In genomic region chr17:19778994-19779393, GRCm38 (mm10) we compare ENCODE assay signal across 52 mouse cellular contexts. TPM values are rescaled to one million over a fixed set of nuclear protein-coding genes. Genes with fewer than 3 reads are reported as not detected.
"Had no signal": no experiment of that assay in that cellular context is flagged by ENCODE, and none has a peak within 500 bp of the region (broad histone marks: within the 10 kb centered on the region; RNA-seq: fewer than 3 reads in every experiment).

No protein-coding gene starts in this region.

- H3K36me3 ChIP-seq: heart, embryonic 12.5 days; heart, embryonic 13.5 days; heart, embryonic 15.5 days; hindbrain, embryonic 10.5 days; hindbrain, embryonic 12.5 days; hindbrain, embryonic 13.5 days; hindbrain, embryonic 15.5 days; intestine, embryonic 15.5 days; kidney, embryonic 15.5 days had no signal

- H3K4me1 ChIP-seq: heart, embryonic 12.5 days; heart, embryonic 13.5 days; heart, embryonic 15.5 days; hindbrain, embryonic 10.5 days; hindbrain, embryonic 12.5 days; hindbrain, embryonic 13.5 days; hindbrain, embryonic 15.5 days; intestine, embryonic 15.5 days; kidney, embryonic 15.5 days had no signal

- H3K9ac ChIP-seq: heart, embryonic 12.5 days; heart, embryonic 13.5 days; heart, embryonic 15.5 days; hindbrain, embryonic 12.5 days; hindbrain, embryonic 13.5 days; hindbrain, embryonic 14.5 days; hindbrain, embryonic 15.5 days; intestine, embryonic 15.5 days; kidney, embryonic 15.5 days had no signal

- DNase-seq: heart, postnatal 10 days; heart, postnatal 14 days; heart, postnatal 36 days; heart, postnatal 4 days; kidney, adult 11 months; kidney, adult 18-20 months; kidney, adult 2 months; kidney, adult 8-10 months; kidney, adult 9 months; kidney, postnatal 10 days; kidney, postnatal 14 days; kidney, postnatal 25 days; kidney, postnatal 36 days; kidney, postnatal 4 days; layer of hippocampus, adult 9-11 months; layer of hippocampus, postnatal 36 days had no signal

- H3K9me3 ChIP-seq: heart, embryonic 12.5 days; heart, embryonic 15.5 days; hindbrain, embryonic 12.5 days; hindbrain, embryonic 13.5 days; hindbrain, embryonic 15.5 days; intestine, embryonic 15.5 days; kidney, embryonic 15.5 days had no signal

- H3K4me3 ChIP-seq: heart, embryonic 12.5 days; heart, embryonic 13.5 days; heart, embryonic 15.5 days; hindbrain, embryonic 10.5 days; hindbrain, embryonic 12.5 days; hindbrain, embryonic 13.5 days; hindbrain, embryonic 15.5 days; intestine, embryonic 15.5 days; kidney, embryonic 15.5 days; layer of hippocampus, adult 2 months; left cerebral cortex, adult 2 months had no signal

- H3K27me3 ChIP-seq: heart, embryonic 12.5 days; heart, embryonic 13.5 days; heart, embryonic 15.5 days; hindbrain, embryonic 12.5 days; hindbrain, embryonic 13.5 days; hindbrain, embryonic 15.5 days; intestine, embryonic 15.5 days; kidney, embryonic 15.5 days had no signal

- H3K27ac ChIP-seq: heart, embryonic 13.5 days; heart, embryonic 15.5 days; hindbrain, embryonic 10.5 days; hindbrain, embryonic 12.5 days; hindbrain, embryonic 13.5 days; hindbrain, embryonic 14.5 days; hindbrain, embryonic 15.5 days; hindbrain, postnatal 0 days; intestine, embryonic 15.5 days; kidney, embryonic 15.5 days; kidney, postnatal 0 days; layer of hippocampus, adult 2 months; left cerebral cortex, adult 2 months had no signal

RNA-seq across cellular contexts. Expression of gene Vmn2r103, which starts 5.8 kb away (rescaled TPM):
- total RNA-seq: heart, postnatal 10 days; heart, postnatal 14 days; heart, postnatal 25 days; heart, postnatal 36 days; heart, postnatal 4 days; hematopoietic stem cell, adult 5-6 weeks; hindbrain, postnatal 0 days; layer of hippocampus, adult 18-20 months; layer of hippocampus, adult 2 months; layer of hippocampus, adult 8-10 months; layer of hippocampus, postnatal 10 days; layer of hippocampus, postnatal 14 days; layer of hippocampus, postnatal 25 days; layer of hippocampus, postnatal 36 days; left cerebral cortex, adult 18-20 months; left cerebral cortex, adult 2 months; left cerebral cortex, adult 8-10 months had no signal
- polyA plus RNA-seq: heart, embryonic 11.5 days; heart, embryonic 12.5 days; heart, embryonic 13.5 days; heart, embryonic 14.5 days; heart, embryonic 15.5 days; heart, embryonic 16.5 days; heart, postnatal 0 days; hindbrain, embryonic 10.5 days; hindbrain, embryonic 11.5 days; hindbrain, embryonic 12.5 days; hindbrain, embryonic 13.5 days; hindbrain, embryonic 14.5 days; hindbrain, embryonic 15.5 days; hindbrain, embryonic 16.5 days; hindbrain, postnatal 0 days; inflammation-experienced regulatory T-cells, adult 6 months; intestine, embryonic 14.5 days; intestine, embryonic 15.5 days; intestine, embryonic 16.5 days; intestine, postnatal 0 days; kidney, adult 2 months; kidney, embryonic 14.5 days; kidney, embryonic 15.5 days; kidney, embryonic 16.5 days; kidney, postnatal 0 days; large intestine, adult 2 months had no signal
